Mouse (Mus musculus) CH12.LX (cell line): ENCODE results near the gene Tmem63c. TPM values are rescaled to one million over a fixed set of nuclear protein-coding genes. Genes with fewer than 3 reads are reported as not detected.

ENCODE experiments used
- DNase-seq: peaks from one replicate; pipeline ENCODE4 v3.0.0-alpha.2; 2013; ENCODE audit errors: extremely low read depth
- H3K27ac ChIP-seq: 2 replicates; pipeline ENCODE4 v1.5.1; 2012; ENCODE audit warnings: low read depth, mild to moderate bottlenecking, control low read depth, moderate library complexity; ENCODE audit not compliant: insufficient read depth
- H3K27me3 ChIP-seq: replicated peaks from 2 replicates; pipeline ENCODE3; 2012; ENCODE audit warnings: inconsistent platforms
- H3K36me3 ChIP-seq, 2 experiments: replicated peaks in 1 of 2; 2 replicates each; pipeline versions ENCODE3 to v1.6.1; 2012; ENCODE audit warnings: inconsistent platforms in 1 of 2, low read length in 1 of 2, mild to moderate bottlenecking in 1 of 2, mixed read lengths in 1 of 2, moderate library complexity in 1 of 2; ENCODE audit not compliant: control insufficient read depth in 1 of 2, insufficient read depth in 1 of 2
- H3K4me1 ChIP-seq, 2 experiments: 2 replicates each; pipeline ENCODE4 v1.6.1; 2012; ENCODE audit warnings: inconsistent platforms in 1 of 2, moderate library complexity in 1 of 2; ENCODE audit not compliant: insufficient read depth in 2 of 2, control insufficient read depth in 1 of 2
- H3K4me2 ChIP-seq: 2 replicates; pipeline ENCODE4 v1.6.1; 2012; ENCODE audit warnings: low read depth, mild to moderate bottlenecking, control low read depth; ENCODE audit not compliant: poor library complexity, insufficient read depth, severe bottlenecking
- H3K4me3 ChIP-seq, 3 experiments: fragments of 150-350 bp in 1 of 3; sonication (generic) in 1 of 3; replicated peaks in 1 of 3; 2 replicates each; pipeline versions ENCODE3 to v1.5.1; 2011 to 2012; ENCODE audit warnings: low read depth in 2 of 3, low read length in 2 of 3, mild to moderate bottlenecking in 2 of 3, moderate library complexity in 2 of 3, control low read depth in 1 of 3, improper control_type of control experiment in 1 of 3, inconsistent platforms in 1 of 3, mixed read lengths in 1 of 3; ENCODE audit not compliant: poor library complexity in 1 of 3
- H3K79me2 ChIP-seq: replicated peaks from 2 replicates; pipeline ENCODE4 v1.6.1; 2012; ENCODE audit warnings: mild to moderate bottlenecking, moderate library complexity; ENCODE audit not compliant: control insufficient read depth, poor library complexity, insufficient read depth, severe bottlenecking; ENCODE audit errors: extremely low read depth
- H3K9ac ChIP-seq: 2 replicates; pipeline ENCODE4 v1.6.1; 2012; ENCODE audit warnings: low read depth, mild to moderate bottlenecking, control low read depth, moderate library complexity; ENCODE audit not compliant: insufficient read depth
- H3K9me3 ChIP-seq: replicated peaks from 2 replicates; pipeline ENCODE3; 2012; ENCODE audit warnings: low read length, inconsistent platforms, mixed read lengths
- BHLHE40 ChIP-seq: IDR thresholded peaks from 2 replicates; pipeline ENCODE4 v1.6.1; 2011; ENCODE audit warnings: mild to moderate bottlenecking, low read depth, low read length, improper control_type of control experiment
- CHD2 ChIP-seq: IDR thresholded peaks from 2 replicates; pipeline ENCODE4 v1.6.1; 2011; ENCODE audit warnings: low read length, improper control_type of control experiment
- CTCF ChIP-seq, 2 experiments: IDR thresholded peaks in 1 of 2; conservative IDR thresholded peaks in 1 of 2; 2 replicates each; pipeline ENCODE4 v1.5.1; 2011 to 2012; ENCODE audit warnings: low read depth in 2 of 2, low read length in 2 of 2, improper control_type of control experiment in 1 of 2, inconsistent platforms in 1 of 2, mild to moderate bottlenecking in 1 of 2, moderate library complexity in 1 of 2
- E2F4 ChIP-seq: IDR thresholded peaks from 2 replicates; pipeline ENCODE4 v1.6.1; 2011; ENCODE audit warnings: low read depth, low read length, improper control_type of control experiment; ENCODE audit not compliant: insufficient replicate concordance
- ELF1 ChIP-seq: IDR thresholded peaks from 2 replicates; pipeline ENCODE4 v1.6.1; 2014; ENCODE audit warnings: low read depth, mild to moderate bottlenecking, inconsistent platforms, low read length, improper control_type of control experiment
- EP300 ChIP-seq: IDR thresholded peaks from 2 replicates; pipeline ENCODE4 v1.6.1; 2011; ENCODE audit warnings: low read length, improper control_type of control experiment
- IRF4 ChIP-seq: IDR thresholded peaks from 2 replicates; pipeline ENCODE4 v1.6.1; 2014; ENCODE audit warnings: low read depth, mild to moderate bottlenecking, inconsistent platforms, low read length, improper control_type of control experiment
- JUN ChIP-seq: IDR thresholded peaks from 2 replicates; pipeline ENCODE4 v1.6.1; 2011; ENCODE audit warnings: low read depth, mild to moderate bottlenecking, low read length, improper control_type of control experiment, moderate library complexity; ENCODE audit not compliant: insufficient read depth
- MXI1 ChIP-seq: IDR thresholded peaks from 2 replicates; pipeline ENCODE4 v1.6.1; 2011; ENCODE audit warnings: mild to moderate bottlenecking, low read depth, low read length, improper control_type of control experiment
- MYC ChIP-seq: IDR thresholded peaks from 2 replicates; pipeline ENCODE4 v1.6.1; 2011; ENCODE audit warnings: low read depth, mild to moderate bottlenecking, improper control_type of control experiment, low read length
- POLR2AphosphoS2 ChIP-seq: IDR thresholded peaks from 2 replicates; pipeline ENCODE4 v1.6.1; 2011; ENCODE audit warnings: low read depth, low read length, improper control_type of control experiment
- RCOR1 ChIP-seq: conservative IDR thresholded peaks from 2 replicates; pipeline ENCODE4 v1.6.1; 2012; ENCODE audit warnings: low read depth, mild to moderate bottlenecking, inconsistent platforms, low read length, improper control_type of control experiment
- SMC3 ChIP-seq: IDR thresholded peaks from 2 replicates; pipeline ENCODE4 v1.6.1; 2011; ENCODE audit warnings: low read depth, low read length, improper control_type of control experiment
- UBTF ChIP-seq: IDR thresholded peaks from 2 replicates; pipeline ENCODE4 v1.6.1; 2012; ENCODE audit warnings: low read depth, mild to moderate bottlenecking, inconsistent platforms, low read length, improper control_type of control experiment, moderate library complexity
- ZC3H11A ChIP-seq: IDR thresholded peaks from 2 replicates; pipeline ENCODE4 v1.6.1; 2012; ENCODE audit warnings: low read depth, mild to moderate bottlenecking, inconsistent platforms, low read length, improper control_type of control experiment
- dilution Hi-C: fragments of 300-500 bp; cut with MboI; formaldehyde crosslinking; loops from 2 replicates; pipeline ENCODE4 v1.14.3; 2020; ENCODE audit warnings: low sequenced_read_pairs; ENCODE audit not compliant: extremely low pct_unique_long_range_greater_than_20kb, extremely low pct_ligation_motif_present
- in situ Hi-C: fragments of 300-500 bp; cut with MboI; formaldehyde crosslinking; loops from 3 replicates; pipeline ENCODE4 v1.14.3; 2019; ENCODE audit warnings: low sequenced_read_pairs, low pct_ligation_motif_present, low pct_unique_long_range_greater_than_20kb, mixed read lengths
- polyA plus RNA-seq: library from polyadenylated mRNA; unstranded; fragments of >175 nt; gene quantifications from 2 replicates; pipeline ENCODE4 v1.2.1, GENCODE M21; 2012; ENCODE audit warnings: low read depth; ENCODE audit not compliant: insufficient read length
- total RNA-seq, 2 experiments: library from RNA; depleted of rRNA; stranded (reverse); fragments of 300-350 nt in 1 of 2; fragments of >200 nt in 1 of 2; gene quantifications; 2 replicates each; pipeline ENCODE4 v1.2.3; 2012 to 2014

Tmem63c gene
- total and polyA plus RNA-seq, 3 experiments, result 0.08 to 0.53 (median 0.11) TPM

GRCm38 (mm10) chr12:87036631-87037030 is 15.5 kb downstream of the Tmem63c start:
- no peak overlapping the region for H3K9ac ChIP-seq
- peaks cover 41% of the 10 kb centered on the region for H3K27me3 ChIP-seq
- H3K9me3 ChIP-seq, result no peaks in the 10 kb centered on the region
- no peaks in the 10 kb centered on the region for H3K36me3 ChIP-seq
- no peak overlapping the region for H3K4me3 ChIP-seq
- in situ Hi-C loops (no loop called here), dilution Hi-C loops (no loop called here)
- no peaks in the 10 kb centered on the region for H3K4me1 ChIP-seq
- no peaks in the 10 kb centered on the region for H3K79me2 ChIP-seq
- TF ChIP-seq IRF4 (no peak), E2F4 (no peak), ZC3H11A (no peak), ELF1 (no peak), JUN (no peak)
- no peak for DNase-seq
- H3K4me2 ChIP-seq, result no peak overlapping the region
- H3K27ac ChIP-seq, result no peak overlapping the region

GRCm38 (mm10) chr12:87040166-87040565 is 19.0 kb downstream of the Tmem63c start:
- no peak overlapping the region for H3K4me3 ChIP-seq
- no peak overlapping the region for H3K9ac ChIP-seq
- no peaks in the 10 kb centered on the region for H3K79me2 ChIP-seq
- in situ Hi-C loops (loop anchor here (5.0 kb wide), 1 partner anchor 53 kb away; no protein-coding TSS in a partner anchor), dilution Hi-C loops (no loop called here)
- H3K27me3 ChIP-seq, result peaks cover 61% of the 10 kb centered on the region
- no peaks in the 10 kb centered on the region for H3K36me3 ChIP-seq
- TF ChIP-seq SMC3, result no peak
- TF ChIP-seq CTCF (conservative IDR thresholded peaks at IDR 0.05 in 1 of 2, IDR thresholded peaks at IDR 0.05 in 1 of 2; ENCODE audit: low read depth in 2 of 2, low read length in 2 of 2), result no peak
- no peak for TF ChIP-seq ZC3H11A
- TF ChIP-seq, all 38 proteins: peak for 0
- H3K4me1 ChIP-seq, result no peaks in the 10 kb centered on the region
- peak; percentile 10 for DNase-seq
- no peaks in the 10 kb centered on the region for H3K9me3 ChIP-seq
- H3K27ac ChIP-seq, result no peak overlapping the region
- H3K4me2 ChIP-seq, result no peak overlapping the region

- no peak overlapping the region for H3K4me2 ChIP-seq
- DNase-seq, result no peak
- dilution Hi-C loops (no loop called here), in situ Hi-C loops (loop anchor here (5.0 kb wide), 1 partner anchor 54 kb away; no protein-coding TSS in a partner anchor)
- TF ChIP-seq MXI1 (no peak), RCOR1 (no peak), UBTF (no peak), CHD2 (no peak), POLR2AphosphoS2 (no peak), BHLHE40 (no peak), EP300 (no peak), MYC (no peak)
- no peaks in the 10 kb centered on the region for H3K79me2 ChIP-seq
- peaks cover 66% of the 10 kb centered on the region for H3K27me3 ChIP-seq
- H3K27ac ChIP-seq, result no peak overlapping the region
- no peaks in the 10 kb centered on the region for H3K4me1 ChIP-seq
- no peak overlapping the region for H3K4me3 ChIP-seq
- H3K9ac ChIP-seq, result no peak overlapping the region
- H3K36me3 ChIP-seq, result no peaks in the 10 kb centered on the region
- H3K9me3 ChIP-seq, result no peaks in the 10 kb centered on the region
These were observed 19.7 kb downstream of the Tmem63c start for GRCm38 (mm10) chr12:87040857-87041256.
